Mouse (Mus musculus) kidney, adult 2 months (tissue): ENCODE measurements around the gene Plek. TPM values are rescaled to one million over a fixed set of nuclear protein-coding genes. Genes with fewer than 3 reads are reported as not detected.

Experiments
- DNase-seq: peaks from one replicate; pipeline ENCODE4 v3.0.0; 2021
- H3K27ac ChIP-seq: fragments of 200-500 bp; 2 replicates; pipeline ENCODE4 v1.5.1; 2012; ENCODE audit warnings: low read depth, low read length, control low read depth, inconsistent platforms; ENCODE audit not compliant: insufficient read depth
- H3K27me3 ChIP-seq: fragments of 200-500 bp; replicated peaks from 2 replicates; pipeline ENCODE4 v1.6.1; 2012; ENCODE audit warnings: mild to moderate bottlenecking, moderate library complexity, low read length, inconsistent platforms; ENCODE audit not compliant: control insufficient read depth, insufficient read depth
- H3K36me3 ChIP-seq: fragments of 200-500 bp; 2 replicates; pipeline ENCODE4 v1.6.1; 2012; ENCODE audit warnings: mild to moderate bottlenecking, moderate library complexity, low read length, inconsistent platforms; ENCODE audit not compliant: control insufficient read depth, insufficient read depth
- H3K4me1 ChIP-seq: fragments of 200-500 bp; 2 replicates; pipeline ENCODE4 v1.6.1; 2011; ENCODE audit warnings: low read length; ENCODE audit not compliant: control insufficient read depth, insufficient read depth
- H3K4me3 ChIP-seq: fragments of 200-500 bp; 2 replicates; pipeline ENCODE4 v1.5.1; 2011; ENCODE audit warnings: mild to moderate bottlenecking, low read depth, low read length, control low read depth; ENCODE audit not compliant: insufficient read depth
- CTCF ChIP-seq: fragments of 200-500 bp; conservative IDR thresholded peaks from 2 replicates; pipeline ENCODE4 v1.5.1; 2011; ENCODE audit warnings: low read depth, mild to moderate bottlenecking, control low read depth, low read length, moderate library complexity, mixed read lengths; ENCODE audit not compliant: insufficient read depth, insufficient read length
- POLR2A ChIP-seq: fragments of 200-500 bp; IDR thresholded peaks from one replicate; pipeline ENCODE4 v1.6.1; 2011; ENCODE audit warnings: low read depth, low read length, control low read depth
- WGBS: fragments of 180-500 bp; shearing (Covaris S2); methylation state at CpG from one replicate; pipeline ENCODE4 v1.1.7; 2018; 5-methylcytosine and 5-hydroxymethylcytosine counted together
- polyA plus RNA-seq: library from polyadenylated mRNA; depleted of rRNA; stranded (reverse); fragments of >200 nt; gene quantifications from 2 replicates; pipeline ENCODE4 v1.2.3, GENCODE M21; 2012; rRNA removed

The Plek gene
- polyA plus RNA-seq, 1 experiment, result 1.4 TPM

DNA sequence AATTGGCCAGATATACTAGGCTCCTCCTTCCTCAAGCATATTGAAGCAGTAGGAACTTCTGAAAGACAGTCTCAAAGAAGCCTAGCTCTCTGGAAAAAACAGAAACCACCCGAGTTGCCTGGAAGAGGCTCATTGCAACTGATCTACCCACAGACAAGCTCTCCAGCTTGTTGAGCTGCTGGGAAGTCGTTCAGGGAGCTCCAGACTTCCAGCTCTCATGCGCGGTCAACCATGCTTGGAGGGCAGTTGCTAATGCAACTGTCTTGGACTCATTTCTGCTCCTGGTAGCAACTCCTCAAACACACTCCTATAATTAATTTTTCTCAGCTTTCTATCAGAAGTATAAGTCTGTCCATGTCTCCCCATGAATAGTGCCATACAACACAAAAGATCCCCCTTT, 109.2 kb downstream of the Plek start:
- no peak for TF ChIP-seq POLR2A
- TF ChIP-seq CTCF, result no peak
- DNase-seq, result no peak
- H3K4me1 ChIP-seq, result no peaks in the 10 kb centered on the region
- H3K4me3 ChIP-seq, result no peak overlapping the region
- H3K36me3 ChIP-seq, result no peaks in the 10 kb centered on the region
- 74% methylated on average over 4 of the region's 4 CpGs for WGBS
- H3K27me3 ChIP-seq, result no peaks in the 10 kb centered on the region
- H3K27ac ChIP-seq, result no peak overlapping the region

DNA sequence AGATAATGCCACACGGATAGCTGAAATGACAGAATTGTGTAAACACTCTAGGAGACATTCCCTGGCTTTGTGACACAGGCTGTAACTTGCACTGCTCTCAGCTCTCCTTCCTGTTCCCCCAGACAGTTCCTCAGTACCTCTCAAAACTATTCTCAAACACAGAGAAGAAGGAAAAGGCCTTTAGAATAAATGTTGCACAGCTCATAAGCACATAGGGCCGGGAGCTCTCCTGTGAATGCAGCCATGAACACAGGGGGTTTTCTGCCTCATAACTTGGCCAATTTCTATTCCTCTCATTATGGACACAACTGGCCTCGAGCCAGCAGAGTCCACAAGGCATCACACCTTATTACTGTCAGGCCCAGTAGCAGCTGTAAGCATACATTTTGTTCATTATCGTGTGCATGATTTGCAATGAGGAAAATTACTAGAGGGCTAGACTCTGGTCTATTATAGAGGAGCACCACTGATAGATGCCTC, 110.2 kb downstream of the Plek start:
- WGBS, result 71% methylated on average over 4 of the region's 4 CpGs
- Histone ChIP-seq H3K36me3 (no peaks in the 10 kb centered on the region), H3K27ac (no peak overlapping the region), H3K4me3 (no peak overlapping the region), H3K27me3 (no peaks in the 10 kb centered on the region), H3K4me1 (no peaks in the 10 kb centered on the region)
- TF ChIP-seq POLR2A (no peak), CTCF (no peak)
- no peak for DNase-seq

DNA sequence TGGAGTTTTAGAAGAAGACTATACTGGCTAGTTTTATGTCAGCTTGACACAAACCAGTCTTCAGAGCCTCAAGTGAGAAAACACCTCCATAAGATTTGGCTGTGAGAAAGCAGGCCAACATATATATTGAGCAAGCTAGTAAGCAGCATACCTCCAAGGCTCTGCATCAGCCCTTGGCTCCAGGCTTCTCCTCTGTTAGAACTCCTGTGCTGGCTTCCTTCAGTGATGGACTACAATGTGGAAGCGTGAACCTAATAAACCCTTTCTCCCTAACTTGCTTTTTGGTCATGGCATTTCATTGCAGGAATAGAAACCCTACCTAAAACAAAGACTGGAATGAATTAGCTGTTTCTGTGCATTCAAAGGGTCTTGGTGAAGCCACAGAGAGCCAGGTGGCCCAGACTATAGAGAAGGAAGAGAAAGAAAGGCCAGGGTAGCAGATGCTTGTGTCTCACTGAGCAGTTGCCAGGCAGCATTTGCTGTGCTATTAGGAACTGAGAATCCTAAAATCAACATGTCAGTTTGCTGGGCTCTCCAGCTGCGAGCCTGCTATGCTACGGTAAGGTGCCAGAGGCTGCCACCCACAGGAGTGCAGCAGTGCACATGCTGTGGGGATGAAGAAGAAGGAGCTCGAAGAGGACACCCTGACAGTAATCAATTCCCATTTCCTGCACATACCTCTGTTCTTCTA, 110.9 kb downstream of the Plek start:
- H3K27me3 ChIP-seq, result no peaks in the 10 kb centered on the region
- TF ChIP-seq POLR2A (no peak), CTCF (no peak)

DNA sequence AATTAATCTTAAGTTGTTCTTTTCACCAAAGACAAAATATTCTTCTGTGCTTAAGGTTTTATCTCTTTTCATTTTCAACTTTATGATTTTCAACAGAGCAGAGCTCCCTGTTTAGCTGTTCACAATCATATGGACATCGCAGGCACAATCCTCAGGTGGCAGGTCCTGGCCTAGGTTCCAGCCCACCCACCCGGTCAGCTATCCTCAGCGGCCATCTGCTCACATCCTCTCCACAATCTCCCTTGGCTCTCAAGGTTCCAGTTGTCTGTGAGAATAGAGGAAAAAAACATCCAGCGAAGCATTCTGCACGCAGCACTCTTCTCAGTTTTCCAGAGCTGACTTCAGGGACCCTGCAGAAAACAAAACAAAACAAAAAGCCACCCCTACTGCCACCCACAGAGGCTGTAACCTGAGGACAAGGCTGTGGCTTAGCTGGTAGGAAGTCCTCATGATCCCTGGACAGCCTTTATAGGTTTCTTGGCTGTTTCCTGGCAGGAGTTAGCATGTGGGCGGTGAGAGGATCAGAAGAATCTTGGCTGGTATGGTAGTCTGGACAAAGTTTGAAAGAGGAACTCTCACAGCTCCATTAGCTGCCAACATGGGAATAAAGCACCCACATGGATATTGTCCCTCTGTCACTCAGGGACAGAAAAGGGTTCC, 116.5 kb downstream of the Plek start:
- 52% methylated on average over 6 of the region's 6 CpGs for WGBS
- Histone ChIP-seq H3K4me3 (no peak overlapping the region), H3K36me3 (no peaks in the 10 kb centered on the region), H3K4me1 (no peaks in the 10 kb centered on the region), H3K27me3 (no peaks in the 10 kb centered on the region), H3K27ac (no peak overlapping the region)
- peak; percentile 62 for DNase-seq
- no peak for TF ChIP-seq POLR2A
- TF ChIP-seq CTCF, result no peak

More for the DNA sequence above, 110.9 kb downstream of the Plek start:
- Histone ChIP-seq H3K4me3 (no peak overlapping the region), H3K4me1 (no peaks in the 10 kb centered on the region), H3K36me3 (no peaks in the 10 kb centered on the region), H3K27ac (no peak overlapping the region)
- 75% methylated on average over 4 of the region's 4 CpGs for WGBS
- no peak for DNase-seq

DNA sequence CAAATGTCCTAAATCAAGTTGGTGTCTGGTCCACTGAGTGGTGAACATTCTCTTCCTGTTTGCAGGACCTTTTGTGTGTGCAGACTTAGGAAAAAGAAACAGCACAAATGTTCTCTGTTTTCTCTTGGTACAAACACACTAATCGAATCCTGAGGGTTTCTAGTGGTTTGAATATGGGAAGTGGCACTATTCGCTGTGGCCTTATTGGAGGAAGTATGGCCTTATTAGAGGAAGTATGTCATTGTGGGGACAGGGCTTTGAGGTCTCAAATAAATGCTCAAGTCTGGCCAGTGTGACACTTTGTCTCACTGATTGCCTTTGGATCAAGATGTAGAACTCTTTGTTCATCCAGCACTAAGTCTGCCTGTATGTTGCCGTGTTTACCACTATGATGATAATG, 120.0 kb downstream of the Plek start:
- DNase-seq, result peak; percentile 14
- H3K27ac ChIP-seq, result no peak overlapping the region
- 92% methylated on average over 3 of the region's 3 CpGs for WGBS
- no peaks in the 10 kb centered on the region for H3K27me3 ChIP-seq
- H3K36me3 ChIP-seq, result no peaks in the 10 kb centered on the region
- no peaks in the 10 kb centered on the region for H3K4me1 ChIP-seq
- no peak for TF ChIP-seq POLR2A
- no peak for TF ChIP-seq CTCF
- H3K4me3 ChIP-seq, result no peak overlapping the region

Other genes starting within 250 kb of the Plek start
- gene Fbxo48, start 101.0 kb downstream of the Plek start, polyA plus RNA-seq, result 0.08 and 0.11 TPM in 2 replicates
- gene Cnrip1, start 795 bp downstream of the Plek start, polyA plus RNA-seq, result 6.5 and 7.3 TPM in 2 replicates
- gene Ppp3r1, start 106.9 kb upstream of the Plek start, polyA plus RNA-seq, result 30.9 and 36.5 TPM in 2 replicates
- gene Wdr92, start 129.7 kb upstream of the Plek start, polyA plus RNA-seq, result 6.3 and 8.1 TPM in 2 replicates
- 5.4 and 7.0 TPM in 2 replicates for gene Pno1, start 159.2 kb upstream of the Plek start, polyA plus RNA-seq
- 28.5 and 39.7 TPM in 2 replicates for gene C1d, start 205.2 kb upstream of the Plek start, polyA plus RNA-seq